Mouse (Mus musculus) midbrain, postnatal 0 days (tissue): Measurements from ENCODE around the gene Snd1. TPM values are rescaled to one million over a fixed set of nuclear protein-coding genes. Genes with fewer than 3 reads are reported as not detected.

Experiments used
- ATAC-seq: fragments of 200-750 bp; cut with Nextera tagmentation; 2 replicates; pipeline ENCODE4 v1.8.0; 2017; ENCODE audit warnings: moderate number of reproducible peaks, mild to moderate bottlenecking, moderate TSS enrichment, moderate library complexity; ENCODE audit not compliant: low FRiP score
- DNase-seq: peaks from one replicate; pipeline ENCODE4 v3.0.0-alpha.2; 2015; ENCODE audit warnings: low spot score
- H3K27ac ChIP-seq: fragments of 300-500 bp; sonication (generic); 2 replicates; pipeline ENCODE4 v1.5.1; 2014; ENCODE audit warnings: low read depth, mild to moderate bottlenecking, low read length, mixed read lengths
- H3K27me3 ChIP-seq: fragments of 300-500 bp; sonication (generic); 2 replicates; pipeline ENCODE4 v1.6.1; 2014; ENCODE audit warnings: low read length, control low read depth, mixed read lengths; ENCODE audit not compliant: insufficient read depth
- H3K36me3 ChIP-seq: fragments of 300-500 bp; sonication (generic); 2 replicates; pipeline ENCODE4 v1.6.1; 2014; ENCODE audit warnings: low read length, control low read depth, mixed read lengths; ENCODE audit not compliant: insufficient read depth
- H3K4me1 ChIP-seq: fragments of 300-500 bp; sonication (generic); 2 replicates; pipeline ENCODE4 v1.6.1; 2014; ENCODE audit warnings: mild to moderate bottlenecking, control low read depth, antibody characterized with exemption, low read length, mixed read lengths; ENCODE audit not compliant: insufficient read depth
- H3K4me2 ChIP-seq: fragments of 300-500 bp; sonication (generic); 2 replicates; pipeline ENCODE4 v1.6.1; 2014; ENCODE audit warnings: low read depth, mild to moderate bottlenecking, low read length, mixed read lengths; ENCODE audit not compliant: poor library complexity, severe bottlenecking
- H3K4me3 ChIP-seq: fragments of 300-500 bp; sonication (generic); 2 replicates; pipeline ENCODE4 v1.5.1; 2014; ENCODE audit warnings: low read depth, mild to moderate bottlenecking, low read length, moderate library complexity
- H3K9ac ChIP-seq: fragments of 300-500 bp; sonication (generic); replicated peaks from 2 replicates; pipeline ENCODE4 v1.6.1; 2014; ENCODE audit warnings: mild to moderate bottlenecking, low read length, moderate library complexity, mixed read lengths; ENCODE audit not compliant: poor library complexity, severe bottlenecking
- H3K9me3 ChIP-seq: fragments of 300-500 bp; sonication (generic); 2 replicates; pipeline ENCODE4 v1.6.1; 2016; ENCODE audit warnings: low read length, control low read depth
- CTCF ChIP-seq: IDR thresholded peaks from 2 replicates; pipeline ENCODE4 v1.5.1; 2016; ENCODE audit warnings: antibody characterized with exemption, mild to moderate bottlenecking
- WGBS: fragments of 180-500 bp; shearing (Covaris S2); extraction: QIAGEN DNeasy Blood & Tissue Kit; methylation state at CpG from one replicate; pipeline ENCODE4 v1.1.7; 2014; 5-methylcytosine and 5-hydroxymethylcytosine counted together
- polyA plus RNA-seq: library from polyadenylated mRNA; unstranded; fragments of >200 nt; fragmentation: Nextera tagmentation; extraction: Ambion mirVana; gene quantifications from 2 replicates; pipeline ENCODE4 v1.2.1, GENCODE M21; 2015
- total RNA-seq: library from RNA; depleted of rRNA; stranded (reverse); fragments of >200 nt; gene quantifications from 2 replicates; pipeline ENCODE4 v1.2.3, GENCODE M21; 2014

The Snd1 gene
- total and polyA plus RNA-seq, 2 experiments from 2014 or later, result 70.6 to 81.1 TPM

DNA sequence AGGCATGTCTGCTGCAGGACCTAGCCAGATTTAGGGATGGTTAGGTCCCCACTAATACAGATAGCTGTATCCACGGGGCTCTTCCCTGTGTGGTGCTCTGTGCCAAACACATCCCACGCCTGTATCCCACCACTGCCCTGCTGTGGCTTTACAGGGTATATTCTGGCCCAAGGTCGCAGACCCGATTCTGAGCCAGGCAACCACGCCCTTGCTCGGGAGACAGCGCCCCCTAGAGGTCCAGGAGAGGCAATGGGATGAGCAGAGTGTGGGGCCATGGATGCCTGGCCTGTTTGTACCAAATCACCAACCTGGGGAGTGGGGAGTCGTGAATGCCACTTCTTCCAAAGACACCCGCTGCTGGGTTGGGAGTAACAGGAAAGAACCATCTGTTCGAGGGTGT lies 423.9 kb downstream of the Snd1 start:
- H3K9ac ChIP-seq, result no peak overlapping the region
- WGBS, result 19% methylated on average over 10 of the region's 10 CpGs
- DNase-seq, result peak; percentile 57
- no peak overlapping the region for H3K4me2 ChIP-seq
- peak; percentile 73 for TF ChIP-seq CTCF
- no peaks in the 10 kb centered on the region for H3K36me3 ChIP-seq
- no peaks in the 10 kb centered on the region for H3K9me3 ChIP-seq
- no peak overlapping the region for H3K4me3 ChIP-seq
- no peak overlapping the region for H3K27ac ChIP-seq
- peak; percentile 50; the same call in 1 of the 2 replicates for ATAC-seq
- no peaks in the 10 kb centered on the region for H3K4me1 ChIP-seq
- H3K27me3 ChIP-seq, result no peaks in the 10 kb centered on the region

DNA sequence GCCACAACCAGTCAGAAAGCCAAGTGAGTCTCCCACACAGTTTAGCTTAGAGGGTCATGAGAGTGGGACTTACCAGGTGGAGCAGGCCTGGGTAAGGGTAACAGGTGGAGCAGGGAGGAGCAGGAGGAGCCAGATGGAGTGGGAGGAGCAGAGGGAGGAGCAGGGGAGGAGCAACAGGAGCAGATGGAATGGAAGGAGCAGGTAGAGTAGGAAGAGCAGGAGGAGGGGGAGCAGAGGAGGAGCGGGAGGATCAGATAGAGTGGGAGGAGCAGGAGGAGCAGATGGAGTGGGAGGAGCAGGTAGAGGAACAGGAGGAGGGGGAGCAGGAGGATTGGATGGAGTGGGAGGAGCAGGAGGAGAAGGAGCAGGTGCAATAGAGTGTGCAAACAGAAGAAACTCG lies 427.6 kb downstream of the Snd1 start:
- Histone ChIP-seq H3K4me1 (no peaks in the 10 kb centered on the region), H3K9me3 (no peaks in the 10 kb centered on the region), H3K9ac (no peak overlapping the region), H3K27me3 (no peaks in the 10 kb centered on the region), H3K4me2 (no peak overlapping the region), H3K36me3 (no peaks in the 10 kb centered on the region), H3K27ac (no peak overlapping the region), H3K4me3 (no peak overlapping the region)
- 66% methylated on average over 2 of the region's 2 CpGs for WGBS
- DNase-seq (no peak), ATAC-seq (no peak)
- TF ChIP-seq CTCF, result no peak

DNA sequence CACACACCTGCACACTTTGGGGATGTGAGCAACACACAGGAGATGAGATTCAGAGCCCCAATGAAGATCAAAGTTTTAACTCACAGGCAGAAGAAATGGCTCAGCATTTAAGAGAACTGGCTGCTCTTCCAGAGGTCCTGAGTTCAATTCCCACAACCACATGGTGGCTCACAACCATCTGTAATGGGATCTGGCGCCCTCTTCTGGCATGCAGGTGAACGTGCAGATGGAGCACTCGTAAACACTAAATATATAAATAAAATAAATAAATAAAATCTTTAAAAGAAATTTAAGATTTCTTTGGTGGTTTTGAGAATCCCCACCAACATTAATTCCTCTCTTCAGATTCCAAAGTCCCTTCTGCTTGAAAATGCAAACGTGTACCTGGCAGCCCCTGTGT lies 429.5 kb downstream of the Snd1 start:
- no peaks in the 10 kb centered on the region for H3K27me3 ChIP-seq
- H3K36me3 ChIP-seq, result no peaks in the 10 kb centered on the region
- H3K4me3 ChIP-seq, result no peak overlapping the region
- WGBS, result 58% methylated on average over 4 of the region's 4 CpGs
- DNase-seq, result no peak
- no peaks in the 10 kb centered on the region for H3K9me3 ChIP-seq
- peak; percentile 40; the same call in 1 of the 2 replicates for TF ChIP-seq CTCF
- no peaks in the 10 kb centered on the region for H3K4me1 ChIP-seq
- ATAC-seq, result no peak
- H3K9ac ChIP-seq, result no peak overlapping the region
- no peak overlapping the region for H3K27ac ChIP-seq
- H3K4me2 ChIP-seq, result no peak overlapping the region

DNA sequence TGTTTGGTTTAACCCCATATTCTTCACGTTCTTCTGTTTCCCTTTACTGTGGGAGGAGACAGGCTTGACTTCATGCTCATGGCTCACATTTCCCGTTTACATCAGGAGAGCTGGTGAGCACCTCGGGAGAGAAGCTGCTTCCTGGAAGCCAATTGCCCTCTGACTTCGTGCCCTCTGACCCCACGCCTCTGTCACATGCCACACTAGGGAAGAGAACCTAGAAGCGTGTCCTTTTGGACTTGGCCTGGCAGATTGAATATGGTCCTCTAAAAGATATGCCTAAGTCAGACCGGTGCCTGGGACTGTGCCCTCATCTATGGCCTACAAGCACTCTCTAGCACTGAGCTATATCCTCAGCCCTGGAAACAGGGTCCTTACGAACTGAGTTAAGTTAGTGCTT lies 430.4 kb downstream of the Snd1 start:
- WGBS, result 88% methylated on average over 8 of the region's 8 CpGs
- Histone ChIP-seq H3K9ac (no peak overlapping the region), H3K27ac (no peak overlapping the region), H3K27me3 (no peaks in the 10 kb centered on the region), H3K9me3 (no peaks in the 10 kb centered on the region), H3K36me3 (no peaks in the 10 kb centered on the region), H3K4me2 (no peak overlapping the region), H3K4me1 (no peaks in the 10 kb centered on the region), H3K4me3 (no peak overlapping the region)
- DNase-seq (no peak), ATAC-seq (no peak)
- no peak for TF ChIP-seq CTCF

DNA sequence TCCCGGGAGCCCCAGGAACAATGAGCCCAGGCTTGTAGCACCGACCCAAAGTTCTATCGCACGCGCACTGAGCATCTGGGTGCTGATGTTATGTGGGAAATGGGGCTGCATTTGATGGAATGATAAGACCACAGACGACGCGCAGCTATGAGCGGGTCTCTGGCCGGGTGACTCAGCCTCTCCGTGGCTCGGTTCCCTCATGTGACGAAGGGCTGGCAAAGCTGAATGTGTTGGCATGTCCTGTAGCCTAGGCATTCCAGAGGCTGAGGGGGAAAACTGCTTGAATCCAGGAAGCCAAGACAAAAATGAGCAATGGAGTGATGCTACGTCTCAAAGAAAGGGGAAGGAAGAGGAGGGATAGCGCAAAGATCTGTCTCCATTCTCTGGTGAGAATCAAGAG lies 434.9 kb downstream of the Snd1 start:
- no peaks in the 10 kb centered on the region for H3K36me3 ChIP-seq
- H3K9ac ChIP-seq, result no peak overlapping the region
- H3K9me3 ChIP-seq, result no peaks in the 10 kb centered on the region
- no peaks in the 10 kb centered on the region for H3K27me3 ChIP-seq
- no peak for ATAC-seq
- H3K27ac ChIP-seq, result no peak overlapping the region
- TF ChIP-seq CTCF, result no peak
- H3K4me1 ChIP-seq, result no peaks in the 10 kb centered on the region
- no peak for DNase-seq
- H3K4me3 ChIP-seq, result no peak overlapping the region
- H3K4me2 ChIP-seq, result no peak overlapping the region
- 77% methylated on average over 15 of the region's 15 CpGs for WGBS

DNA sequence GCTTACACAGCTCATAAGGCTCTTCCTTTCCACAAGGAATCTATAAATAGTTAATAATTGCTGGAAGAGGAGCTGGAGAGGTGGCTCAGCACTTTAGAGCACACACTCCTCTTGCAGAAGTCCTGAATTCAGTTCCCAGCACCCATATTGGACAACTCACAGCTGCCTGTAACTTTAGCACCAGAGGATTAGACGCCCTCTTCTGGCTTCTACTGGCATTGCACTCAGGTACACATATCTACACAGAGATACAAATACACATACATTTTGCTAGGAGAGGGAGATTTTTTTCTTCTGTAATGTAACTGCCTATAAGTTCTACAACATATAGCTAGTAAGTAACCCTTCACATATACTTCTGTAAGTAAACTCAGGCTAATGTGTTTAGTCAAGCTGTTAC lies 440.0 kb downstream of the Snd1 start:
- H3K9ac ChIP-seq, result no peak overlapping the region
- no peak overlapping the region for H3K4me3 ChIP-seq
- no peak overlapping the region for H3K27ac ChIP-seq
- H3K36me3 ChIP-seq, result no peaks in the 10 kb centered on the region
- WGBS, result 54% methylated on average over 1 of the region's 1 CpGs
- H3K9me3 ChIP-seq, result no peaks in the 10 kb centered on the region
- DNase-seq (no peak), ATAC-seq (no peak)
- TF ChIP-seq CTCF, result peak; percentile 37
- H3K27me3 ChIP-seq, result no peaks in the 10 kb centered on the region
- no peak overlapping the region for H3K4me2 ChIP-seq
- no peaks in the 10 kb centered on the region for H3K4me1 ChIP-seq
